Mouse (Mus musculus): ENCODE measurements at regions not wholly inside any gene's neighbourhood (a gene's known extent, or its start where the extent isn't known, plus 50 kb on each side); places are given as distances from the start of the nearest gene placed in this dataset.
A peak's percentile ranks its signal among the peaks of the same experiment; 100 is the strongest.

DNA sequence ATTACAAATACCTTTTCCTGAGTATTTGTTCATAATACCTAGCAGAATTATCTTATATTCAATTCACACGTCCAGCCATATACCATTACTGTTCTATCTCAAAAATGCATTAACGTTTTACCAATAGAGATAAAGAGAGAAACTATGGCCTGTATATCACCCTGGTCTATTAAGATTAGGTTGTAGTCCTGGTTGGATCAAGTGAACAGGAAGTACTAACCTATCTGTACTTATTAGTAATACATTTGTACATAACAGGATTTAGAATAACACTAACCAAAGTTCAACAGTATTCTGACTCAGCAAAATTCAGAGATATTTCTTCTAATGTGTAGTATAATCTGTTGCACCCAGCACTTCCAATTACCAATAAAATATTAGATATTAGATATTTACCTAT, 1208.9 kb downstream of the Brinp3 start:
- Histone ChIP-seq H3K4me3 (ENCODE audit: control insufficient read depth in 1 of 2, insufficient read depth in 1 of 2, low read depth in 2 of 2, low read length in 2 of 2) (no peak overlapping the region), H3K9ac (ENCODE audit: control insufficient read depth, low read depth, low read length, poor library complexity, severe bottlenecking) (no peak overlapping the region), H3K36me3 (ENCODE audit: control insufficient read depth in 1 of 2, insufficient read depth in 2 of 2, low read length in 2 of 2) (no peaks in the 10 kb centered on the region), H3K27me3 (ENCODE audit: control insufficient read depth in 1 of 2, insufficient read depth in 2 of 2, low read length in 2 of 2) (no peaks in the 10 kb centered on the region), H3K27ac (ENCODE audit: control insufficient read depth, low read depth, low read length) (no peak overlapping the region), H3K4me1 (ENCODE audit: control insufficient read depth in 1 of 2, insufficient read depth in 2 of 2, low read length in 2 of 2) (no peaks in the 10 kb centered on the region), H3K79me2 (ENCODE audit: control insufficient read depth, insufficient read depth, low read length, poor library complexity) (no peaks in the 10 kb centered on the region), H3K9me3 (replicated peaks; ENCODE audit: insufficient read depth, low read length) (no peaks in the 10 kb centered on the region)
- TF ChIP-seq MAFK (IDR thresholded peaks at IDR 0.05; ENCODE audit: borderline replicate concordance, low read depth, low read length) = peak; percentile 79; the same call in 1 of the 2 replicates
- TF ChIP-seq EP300 (IDR thresholded peaks at IDR 0.05; ENCODE audit: low read depth in 1 of 2, low read length in 2 of 2) = peak; percentile 52 to 56; a peak in 2 of 4 replicates
- no peak for TF ChIP-seq TBP (IDR thresholded peaks at IDR 0.05; ENCODE audit: low read depth, low read length)
- peak; percentile 32; the same call in 1 of the 2 replicates for TF ChIP-seq TCF12 (IDR thresholded peaks at IDR 0.05; ENCODE audit: low read depth, low read length)
- peak; percentile 16 for DNase-seq (ENCODE audit: low read depth, low spot score)

DNA sequence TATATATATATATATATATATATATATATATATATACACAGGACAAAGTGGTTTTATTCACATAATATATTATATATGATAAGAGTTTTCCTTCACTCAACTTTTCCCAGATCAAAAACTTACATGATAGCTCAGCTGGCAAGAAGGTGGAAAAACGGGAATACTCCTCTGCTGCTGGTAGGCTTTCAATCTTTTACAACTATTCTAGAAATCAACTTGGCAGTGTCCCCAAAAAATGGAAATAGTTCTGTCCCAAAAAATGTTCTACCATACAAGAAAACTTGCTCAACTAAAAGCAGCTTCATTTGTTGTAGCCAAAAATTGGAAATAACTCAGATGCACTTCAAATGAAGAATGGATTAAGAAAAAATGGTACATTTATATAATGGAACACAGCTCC, 1235.4 kb downstream of the Brinp3 start:
- no peak overlapping the region for H3K4me3 ChIP-seq (ENCODE audit: control insufficient read depth in 1 of 2, insufficient read depth in 1 of 2, low read depth in 2 of 2, low read length in 2 of 2)
- H3K79me2 ChIP-seq (ENCODE audit: control insufficient read depth, insufficient read depth, low read length, poor library complexity) = no peaks in the 10 kb centered on the region
- no peak for DNase-seq (ENCODE audit: low read depth, low spot score)
- H3K27ac ChIP-seq (ENCODE audit: control insufficient read depth, low read depth, low read length) = no peak overlapping the region
- no peak overlapping the region for H3K9ac ChIP-seq (ENCODE audit: control insufficient read depth, low read depth, low read length, poor library complexity, severe bottlenecking)
- TF ChIP-seq ZC3H11A (IDR thresholded peaks at IDR 0.05; ENCODE audit: low read depth, low read length) (no peak), CHD2 (IDR thresholded peaks at IDR 0.05; ENCODE audit: low read length) (no peak), ZMIZ1 (IDR thresholded peaks at IDR 0.05; ENCODE audit: low read depth, low read length) (no peak), NELFE (IDR thresholded peaks at IDR 0.05; ENCODE audit: low read depth, low read length) (no peak), NRF1 (IDR thresholded peaks at IDR 0.05; ENCODE audit: insufficient read depth, low read depth, low read length, poor library complexity, severe bottlenecking) (no peak), RAD21 (IDR thresholded peaks at IDR 0.05; ENCODE audit: low read depth, low read length) (no peak), POLR2AphosphoS5 (IDR thresholded peaks at IDR 0.05; ENCODE audit: borderline replicate concordance, low read depth, low read length) (no peak), MYB (IDR thresholded peaks at IDR 0.05; ENCODE audit: low read depth, low read length) (no peak), KAT2A (conservative IDR thresholded peaks at IDR 0.05; ENCODE audit: low read depth, low read length) (no peak), TAL1 (IDR thresholded peaks at IDR 0.05; ENCODE audit: low read length) (no peak), TCF12 (IDR thresholded peaks at IDR 0.05; ENCODE audit: low read depth, low read length) (no peak), UBTF (IDR thresholded peaks at IDR 0.05; ENCODE audit: borderline replicate concordance, insufficient read depth, low read depth, low read length) (no peak), GATA1 (IDR thresholded peaks at IDR 0.05; ENCODE audit: low read depth, low read length) (no peak), MAFK (IDR thresholded peaks at IDR 0.05; ENCODE audit: borderline replicate concordance, low read depth, low read length) (no peak), ZKSCAN1 (IDR thresholded peaks at IDR 0.05; ENCODE audit: low read depth, low read length) (no peak)
- H3K4me1 ChIP-seq (ENCODE audit: control insufficient read depth in 1 of 2, insufficient read depth in 2 of 2, low read length in 2 of 2) = no peaks in the 10 kb centered on the region
- no peaks in the 10 kb centered on the region for H3K9me3 ChIP-seq (replicated peaks; ENCODE audit: insufficient read depth, low read length)
- no peaks in the 10 kb centered on the region for H3K27me3 ChIP-seq (ENCODE audit: control insufficient read depth in 1 of 2, insufficient read depth in 2 of 2, low read length in 2 of 2)
- no peaks in the 10 kb centered on the region for H3K36me3 ChIP-seq (ENCODE audit: control insufficient read depth in 1 of 2, insufficient read depth in 2 of 2, low read length in 2 of 2)

All from MEL (cell line).